Comparison of ENCODE assay signal across 24 mouse cellular contexts in genomic region chr5:138343216-138343615, GRCm38 (mm10). TPM values are rescaled to one million over a fixed set of nuclear protein-coding genes. Genes with fewer than 3 reads are reported as not detected.
"Had no signal": no experiment of that assay in that cellular context is flagged by ENCODE, and none has a peak within 500 bp of the region (broad histone marks: within the 10 kb centered on the region; RNA-seq: fewer than 3 reads in every experiment).

No protein-coding gene starts in this region.

- ATAC-seq: liver, embryonic 12.5 days had no signal

- DNase-seq: kidney, adult 18-20 months; kidney, adult 9 months; kidney, postnatal 14 days; kidney, postnatal 4 days; liver; lung, adult 18-20 months; lung, postnatal 10 days; lung, postnatal 36 days; midbrain, embryonic 14.5 days; retina, postnatal 1 day; spleen, adult 18-20 months; thymus, postnatal 25 days had no signal

RNA-seq across cellular contexts. Expression of gene Pvrig, which starts 1.5 kb away (rescaled TPM):
- total RNA-seq: layer of hippocampus, postnatal 14 days; left cerebral cortex, postnatal 25 days; megakaryocyte-erythroid progenitor cell, adult 5-6 weeks had no signal
- polyA plus RNA-seq: kidney, embryonic 16.5 days; limb, embryonic 10.5 days; limb, embryonic 13.5 days; lung, embryonic 15.5 days; midbrain, embryonic 11.5 days; midbrain, embryonic 14.5 days; midbrain, postnatal 0 days; neural tube, embryonic 12.5 days; neural tube, embryonic 15.5 days had no signal
